Mouse (Mus musculus) MEL (cell line): ENCODE data around the gene Tas2r143.

Source experiments
- CTCF ChIP-seq, 3 experiments: IDR thresholded peaks in 2 of 3; conservative IDR thresholded peaks in 1 of 3; 2 replicates each; pipeline ENCODE4 v1.5.1; 2011 to 2012; ENCODE audit warnings: low read length in 3 of 3, low read depth in 2 of 3, mild to moderate bottlenecking in 2 of 3, improper control_type of control experiment in 1 of 3, inconsistent platforms in 1 of 3, mixed read lengths in 1 of 3, moderate library complexity in 1 of 3; ENCODE audit not compliant: control insufficient read depth in 1 of 3, insufficient read depth in 1 of 3, poor library complexity in 1 of 3, severe bottlenecking in 1 of 3
- EP300 ChIP-seq, 2 experiments: IDR thresholded peaks; 2 replicates each; pipeline ENCODE4 v1.6.1; 2011; ENCODE audit warnings: improper control_type of control experiment in 2 of 2, low read length in 2 of 2, low read depth in 1 of 2, mild to moderate bottlenecking in 1 of 2
- MEF2A ChIP-seq: IDR thresholded peaks from 2 replicates; pipeline ENCODE4 v1.6.1; 2014; ENCODE audit warnings: low read depth, mild to moderate bottlenecking, inconsistent platforms, low read length, improper control_type of control experiment; ENCODE audit not compliant: poor library complexity, insufficient replicate concordance, severe bottlenecking; ENCODE audit errors: extremely low read depth
- POLR2A ChIP-seq, 2 experiments: IDR thresholded peaks; 2 replicates each; pipeline ENCODE4 v1.6.1; 2011 to 2012; ENCODE audit warnings: low read length in 2 of 2, mild to moderate bottlenecking in 2 of 2, control low read depth in 1 of 2, improper control_type of control experiment in 1 of 2, low read depth in 1 of 2, moderate library complexity in 1 of 2; ENCODE audit not compliant: control insufficient read depth in 1 of 2, insufficient read depth in 1 of 2, poor library complexity in 1 of 2
- RAD21 ChIP-seq: IDR thresholded peaks from 2 replicates; pipeline ENCODE4 v1.6.1; 2011; ENCODE audit warnings: mild to moderate bottlenecking, low read depth, low read length, improper control_type of control experiment

DNA sequence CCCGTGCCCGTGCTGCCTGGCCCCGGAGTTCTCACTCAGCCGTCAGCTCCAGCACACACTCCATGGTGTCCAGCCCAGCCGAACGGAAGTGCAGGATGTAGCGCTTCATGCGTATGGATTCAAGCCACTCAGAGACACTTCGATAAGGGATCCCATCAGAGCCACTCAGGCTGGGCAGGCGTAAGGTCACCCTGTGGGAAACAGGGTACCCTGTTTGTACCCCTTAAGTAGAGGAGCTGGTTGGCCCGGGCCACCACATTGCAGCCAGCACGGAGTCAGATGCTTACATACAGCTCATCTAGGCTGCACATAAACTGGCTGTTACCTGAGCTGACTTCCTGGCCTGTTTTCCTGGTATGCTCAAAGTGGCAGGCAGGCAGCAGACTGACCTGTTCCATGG lies 41.1 kb upstream of the Tas2r143 start:
- TF ChIP-seq POLR2A (IDR thresholded peaks at IDR 0.05; ENCODE audit: control insufficient read depth in 1 of 2, insufficient read depth in 1 of 2, low read depth in 1 of 2, low read length in 2 of 2, poor library complexity in 1 of 2) (no peak), RAD21 (no peak), MEF2A (no peak), EP300 (IDR thresholded peaks at IDR 0.05; ENCODE audit: low read depth in 1 of 2, low read length in 2 of 2) (no peak), CTCF (IDR thresholded peaks at IDR 0.05 in 2 of 3, conservative IDR thresholded peaks at IDR 0.05 in 1 of 3; ENCODE audit: control insufficient read depth in 1 of 3, insufficient read depth in 1 of 3, low read depth in 2 of 3, low read length in 3 of 3, poor library complexity in 1 of 3, severe bottlenecking in 1 of 3) (no peak)
